Mouse (Mus musculus): Measurements from ENCODE around the gene Crocc2. TPM values are rescaled to one million over a fixed set of nuclear protein-coding genes. Genes with fewer than 3 reads are reported as not detected.

The Crocc2 gene
- polyA plus RNA-seq (2016; fragmentation: Nextera tagmentation; extraction: Ambion mirVana): 0.44 and 0.45 TPM in 2 replicates

- WGBS: 50% methylated on average over 10 of the region's 10 CpGs
- H3K4me2 ChIP-seq (replicated peaks): no peak within 1 kb of the TSS
- 0 out of 2 replicates have a peak, but pooled peaks cover 5% of the 10 kb centered on the region for H3K27me3 ChIP-seq
- no peak for ATAC-seq (ENCODE audit: low FRiP score)
- no peaks in the 10 kb centered on the region for H3K9me3 ChIP-seq (replicated peaks)
- no peak within 1 kb of the TSS for H3K4me3 ChIP-seq
- peaks cover 10% of the 10 kb centered on the region; the same call in 1 of the 2 replicates for H3K4me1 ChIP-seq
- H3K27ac ChIP-seq: no peak within 1 kb of the TSS
- H3K36me3 ChIP-seq: no peaks in the 10 kb centered on the region
- H3K9ac ChIP-seq: no peak within 1 kb of the TSS; the same call in 1 of the 2 replicates
Observed at GRCm38 (mm10) chr1:93168295-93168775, at the start of gene Crocc2. Gene Crocc2, plus strand, starts transcription at chr1:93168725.

- ATAC-seq (ENCODE audit: low FRiP score): no peak
- no peaks in the 10 kb centered on the region for H3K27me3 ChIP-seq
- peaks cover 11% of the 10 kb centered on the region; the same call in 1 of the 2 replicates for H3K4me1 ChIP-seq
- H3K27ac ChIP-seq: no peak overlapping the region
- WGBS: 29% methylated on average over 4 of the region's 4 CpGs
- no peak overlapping the region for H3K4me3 ChIP-seq
- no peaks in the 10 kb centered on the region for H3K36me3 ChIP-seq
- H3K9ac ChIP-seq: no peak overlapping the region
- H3K4me2 ChIP-seq (replicated peaks): no peak overlapping the region
- no peaks in the 10 kb centered on the region for H3K9me3 ChIP-seq (replicated peaks)
Observed at GRCm38 (mm10) chr1:93118816-93119215, 49.7 kb upstream of the Crocc2 start.

- 75% methylated on average over 11 of the region's 11 CpGs for WGBS
- Histone ChIP-seq H3K36me3 (no peaks in the 10 kb centered on the region), H3K4me1 (no peaks in the 10 kb centered on the region), H3K27ac (no peak overlapping the region), H3K9ac (no peak overlapping the region), H3K9me3 (replicated peaks) (no peaks in the 10 kb centered on the region), H3K4me3 (no peak overlapping the region), H3K4me2 (replicated peaks) (no peak overlapping the region), H3K27me3 (no peaks in the 10 kb centered on the region)
- ATAC-seq (ENCODE audit: low FRiP score): no peak
Observed at GRCm38 (mm10) chr1:93123179-93123854, 45.2 kb upstream of the Crocc2 start.

- H3K36me3 ChIP-seq: no peaks in the 10 kb centered on the region
- 73% methylated on average over 8 of the region's 8 CpGs for WGBS
- H3K4me2 ChIP-seq (replicated peaks): no peak overlapping the region
- H3K4me3 ChIP-seq: no peak overlapping the region
- no peak overlapping the region for H3K27ac ChIP-seq
- peaks cover 2% of the 10 kb centered on the region; the same call in 1 of the 2 replicates for H3K4me1 ChIP-seq
- no peak for ATAC-seq (ENCODE audit: low FRiP score)
- no peaks in the 10 kb centered on the region for H3K9me3 ChIP-seq (replicated peaks)
- H3K9ac ChIP-seq: no peak overlapping the region
- H3K27me3 ChIP-seq: no peaks in the 10 kb centered on the region
Observed at GRCm38 (mm10) chr1:93124066-93124465, 44.5 kb upstream of the Crocc2 start.

- WGBS: 77% methylated on average over 5 of the region's 5 CpGs
- ATAC-seq (ENCODE audit: low FRiP score): no peak
- H3K9me3 ChIP-seq (replicated peaks): no peaks in the 10 kb centered on the region
Observed at GRCm38 (mm10) chr1:93125256-93125655, 43.3 kb upstream of the Crocc2 start.

GRCm38 (mm10) chr1:93128209-93128608 lies 40.3 kb upstream of the Crocc2 start:
- Histone ChIP-seq H3K4me3 (no peak overlapping the region), H3K27me3 (no peaks in the 10 kb centered on the region), H3K4me2 (replicated peaks) (no peak overlapping the region), H3K4me1 (peaks cover 2% of the 10 kb centered on the region; the same call in 1 of the 2 replicates), H3K9ac (no peak overlapping the region), H3K36me3 (no peaks in the 10 kb centered on the region), H3K9me3 (replicated peaks) (no peaks in the 10 kb centered on the region), H3K27ac (no peak overlapping the region)
- 82% methylated on average over 8 of the region's 8 CpGs for WGBS
- no peak for ATAC-seq (ENCODE audit: low FRiP score)

More at GRCm38 (mm10) chr1:93125256-93125655, 43.3 kb upstream of the Crocc2 start:
- Histone ChIP-seq H3K27me3 (no peaks in the 10 kb centered on the region), H3K4me2 (replicated peaks) (no peak overlapping the region), H3K9ac (no peak overlapping the region), H3K4me1 (peaks cover 2% of the 10 kb centered on the region; the same call in 1 of the 2 replicates), H3K27ac (no peak overlapping the region), H3K36me3 (no peaks in the 10 kb centered on the region), H3K4me3 (no peak overlapping the region)

- H3K27me3 ChIP-seq: no peaks in the 10 kb centered on the region
- WGBS: 24% methylated on average over 6 of the region's 6 CpGs
- no peak overlapping the region for H3K27ac ChIP-seq
- no peak overlapping the region for H3K4me2 ChIP-seq (replicated peaks)
- H3K9me3 ChIP-seq (replicated peaks): no peaks in the 10 kb centered on the region
- H3K4me1 ChIP-seq: peaks cover 2% of the 10 kb centered on the region; the same call in 1 of the 2 replicates
- no peak overlapping the region for H3K9ac ChIP-seq
- H3K4me3 ChIP-seq: no peak overlapping the region
- H3K36me3 ChIP-seq: no peaks in the 10 kb centered on the region
- no peak for ATAC-seq (ENCODE audit: low FRiP score)
Observed at GRCm38 (mm10) chr1:93128710-93129349, 39.7 kb upstream of the Crocc2 start.

- peaks cover 2% of the 10 kb centered on the region; the same call in 1 of the 2 replicates for H3K4me1 ChIP-seq
- no peaks in the 10 kb centered on the region for H3K9me3 ChIP-seq (replicated peaks)
- WGBS: 72% methylated on average over 10 of the region's 10 CpGs
- H3K27ac ChIP-seq: no peak overlapping the region
- no peaks in the 10 kb centered on the region for H3K27me3 ChIP-seq
- no peak for ATAC-seq (ENCODE audit: low FRiP score)
- no peaks in the 10 kb centered on the region for H3K36me3 ChIP-seq
- no peak overlapping the region for H3K4me3 ChIP-seq
- no peak overlapping the region for H3K4me2 ChIP-seq (replicated peaks)
- H3K9ac ChIP-seq: no peak overlapping the region
Observed at GRCm38 (mm10) chr1:93130242-93130983, 38.1 kb upstream of the Crocc2 start.

- Histone ChIP-seq H3K9me3 (replicated peaks) (no peaks in the 10 kb centered on the region), H3K4me1 (peaks cover 2% of the 10 kb centered on the region; the same call in 1 of the 2 replicates), H3K36me3 (no peaks in the 10 kb centered on the region), H3K4me2 (replicated peaks) (no peak overlapping the region), H3K27ac (no peak overlapping the region), H3K27me3 (no peaks in the 10 kb centered on the region), H3K4me3 (no peak overlapping the region), H3K9ac (no peak overlapping the region)
- 72% methylated on average over 8 of the region's 8 CpGs for WGBS
- no peak for ATAC-seq (ENCODE audit: low FRiP score)
Observed at GRCm38 (mm10) chr1:93132676-93133075, 35.8 kb upstream of the Crocc2 start.

GRCm38 (mm10) chr1:93135036-93135526 lies 33.4 kb upstream of the Crocc2 start, which contains the start of gene Agxt:
Gene Agxt, plus strand, starts transcription at chr1:93135240.
- H3K4me3 ChIP-seq: no peak within 1 kb of the TSS
- H3K4me1 ChIP-seq: no peaks in the 10 kb centered on the region
- no peak within 1 kb of the TSS for H3K9ac ChIP-seq
- H3K4me2 ChIP-seq (replicated peaks): no peak within 1 kb of the TSS
- H3K27me3 ChIP-seq: no peaks in the 10 kb centered on the region
- H3K27ac ChIP-seq: no peak within 1 kb of the TSS
- no peak for ATAC-seq (ENCODE audit: low FRiP score)
- no peaks in the 10 kb centered on the region for H3K36me3 ChIP-seq
- 87% methylated on average over 12 of the region's 12 CpGs for WGBS
- no peaks in the 10 kb centered on the region for H3K9me3 ChIP-seq (replicated peaks)

GRCm38 (mm10) chr1:93138534-93138933 lies 30.0 kb upstream of the Crocc2 start:
- ATAC-seq (ENCODE audit: low FRiP score): no peak

GRCm38 (mm10) chr1:93139713-93140112 lies 28.8 kb upstream of the Crocc2 start:
- H3K4me3 ChIP-seq: no peak overlapping the region
- no peaks in the 10 kb centered on the region for H3K4me1 ChIP-seq
- H3K9ac ChIP-seq: no peak overlapping the region
- no peaks in the 10 kb centered on the region for H3K36me3 ChIP-seq
- ATAC-seq (ENCODE audit: low FRiP score): no peak
- H3K27ac ChIP-seq: no peak overlapping the region
- WGBS: 87% methylated on average over 7 of the region's 7 CpGs
- H3K9me3 ChIP-seq (replicated peaks): no peaks in the 10 kb centered on the region
- no peaks in the 10 kb centered on the region for H3K27me3 ChIP-seq
- no peak overlapping the region for H3K4me2 ChIP-seq (replicated peaks)

More at GRCm38 (mm10) chr1:93138534-93138933, 30.0 kb upstream of the Crocc2 start:
- Histone ChIP-seq H3K4me1 (no peaks in the 10 kb centered on the region), H3K4me3 (no peak overlapping the region), H3K27me3 (no peaks in the 10 kb centered on the region), H3K9me3 (replicated peaks) (no peaks in the 10 kb centered on the region), H3K27ac (no peak overlapping the region), H3K36me3 (no peaks in the 10 kb centered on the region), H3K4me2 (replicated peaks) (no peak overlapping the region), H3K9ac (no peak overlapping the region)
- 89% methylated on average over 6 of the region's 6 CpGs for WGBS
